Mouse (Mus musculus): ENCODE results near the gene Sp6.
A peak's percentile ranks its signal among the peaks of the same experiment; 100 is the strongest.

DNA sequence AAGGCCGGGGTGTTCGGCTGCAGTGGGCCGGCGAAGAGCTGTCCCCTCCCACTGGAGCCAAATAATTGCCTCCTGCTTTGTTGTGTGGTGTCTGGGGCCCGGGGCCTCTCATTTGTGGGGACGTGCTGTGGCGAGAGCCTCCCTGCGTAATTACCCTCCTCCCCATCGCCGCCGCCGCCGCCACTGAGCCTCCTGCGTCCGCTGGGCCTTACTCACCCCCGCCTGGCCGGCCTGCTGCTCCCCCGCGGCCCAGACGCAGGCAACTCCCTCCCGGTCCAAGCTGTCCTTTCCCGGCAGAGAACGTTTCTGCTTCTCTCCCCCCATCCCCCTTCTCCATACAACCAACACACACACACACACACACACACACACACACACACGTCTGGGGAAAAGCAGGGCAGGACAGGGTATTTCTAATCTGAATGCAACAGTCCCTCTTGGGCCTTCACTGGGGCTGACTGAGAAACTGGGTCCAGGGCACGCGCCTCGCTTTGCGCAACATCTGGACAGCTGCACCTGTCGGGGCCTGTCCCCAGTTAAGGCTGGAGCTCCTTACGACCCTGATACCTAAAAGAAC is 15.7 kb upstream of the Sp6 start:
- TF ChIP-seq EP300 (IDR thresholded peaks at IDR 0.05; ENCODE audit: insufficient read depth, low read depth, low read length), result 0 out of 2 replicates have a peak, but pooled peaks have one; percentile 19
- no peak for TF ChIP-seq POLR2A (IDR thresholded peaks at IDR 0.05; ENCODE audit: insufficient read depth, low read length)
- no peak for TF ChIP-seq CTCF (IDR thresholded peaks at IDR 0.05; ENCODE audit: low read depth, low read length)
